Mouse (Mus musculus) retina, postnatal 7 days (tissue): ENCODE results near the gene Il17ra.

ENCODE experiments used
- DNase-seq: peaks from one replicate; pipeline ENCODE4 v3.0.0-alpha.2; 2012; ENCODE audit warnings: low read depth, low spot score

Il17ra gene

GRCm38 (mm10) chr6:120463086-120463871 lies at the start of gene Il17ra:
Il17ra (plus strand) TSS chr6:120463247.
- DNase-seq = peak; percentile 41

DNA sequence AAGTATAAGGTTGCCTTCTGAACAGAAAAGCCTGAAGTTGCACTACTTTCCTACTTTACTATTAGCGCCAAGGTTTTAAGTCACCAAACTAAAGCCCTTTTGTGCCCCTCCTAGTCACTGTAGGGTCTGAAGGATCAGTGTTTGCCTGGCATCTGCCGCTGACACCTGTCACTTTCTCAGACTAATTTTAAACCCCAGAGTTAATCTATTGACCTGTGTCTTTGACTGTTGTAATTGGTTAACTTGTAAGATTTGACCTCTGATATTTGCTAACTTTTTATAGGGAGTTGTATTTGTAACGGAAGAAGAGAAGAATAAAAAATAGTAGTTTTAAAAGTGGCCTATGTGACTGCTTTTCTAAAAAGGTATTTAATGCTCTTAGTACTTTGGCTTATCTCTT lies 24.9 kb upstream of the Il17ra start:
- DNase-seq = no peak

DNA sequence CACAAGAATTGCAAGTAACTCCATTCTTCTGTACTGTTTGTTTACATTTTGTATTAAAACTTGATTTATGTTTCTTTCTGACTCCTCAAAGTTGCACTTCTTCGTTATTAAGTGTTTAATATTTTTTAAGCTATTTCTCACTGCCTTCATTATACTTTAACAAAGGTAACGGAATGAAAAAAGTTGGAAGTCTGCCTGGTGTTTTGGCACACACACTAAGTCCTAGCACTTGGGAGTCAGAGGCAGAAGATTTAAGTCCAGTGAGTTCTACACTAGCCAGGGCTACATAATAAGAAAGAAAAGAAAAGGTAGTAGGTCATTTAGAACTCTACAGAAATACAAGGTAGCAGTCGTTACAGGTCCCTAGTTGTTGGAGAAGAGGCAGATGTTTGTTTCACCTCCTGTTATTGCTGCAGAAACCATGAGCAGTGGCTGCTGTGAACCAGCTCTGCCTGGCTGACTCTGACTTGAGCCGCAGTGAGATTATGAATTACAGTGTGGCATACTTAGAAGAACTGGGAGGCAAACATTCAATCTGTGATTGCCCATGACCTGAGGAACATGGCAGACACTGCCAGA lies 20.8 kb upstream of the Il17ra start:
- no peak for DNase-seq

DNA sequence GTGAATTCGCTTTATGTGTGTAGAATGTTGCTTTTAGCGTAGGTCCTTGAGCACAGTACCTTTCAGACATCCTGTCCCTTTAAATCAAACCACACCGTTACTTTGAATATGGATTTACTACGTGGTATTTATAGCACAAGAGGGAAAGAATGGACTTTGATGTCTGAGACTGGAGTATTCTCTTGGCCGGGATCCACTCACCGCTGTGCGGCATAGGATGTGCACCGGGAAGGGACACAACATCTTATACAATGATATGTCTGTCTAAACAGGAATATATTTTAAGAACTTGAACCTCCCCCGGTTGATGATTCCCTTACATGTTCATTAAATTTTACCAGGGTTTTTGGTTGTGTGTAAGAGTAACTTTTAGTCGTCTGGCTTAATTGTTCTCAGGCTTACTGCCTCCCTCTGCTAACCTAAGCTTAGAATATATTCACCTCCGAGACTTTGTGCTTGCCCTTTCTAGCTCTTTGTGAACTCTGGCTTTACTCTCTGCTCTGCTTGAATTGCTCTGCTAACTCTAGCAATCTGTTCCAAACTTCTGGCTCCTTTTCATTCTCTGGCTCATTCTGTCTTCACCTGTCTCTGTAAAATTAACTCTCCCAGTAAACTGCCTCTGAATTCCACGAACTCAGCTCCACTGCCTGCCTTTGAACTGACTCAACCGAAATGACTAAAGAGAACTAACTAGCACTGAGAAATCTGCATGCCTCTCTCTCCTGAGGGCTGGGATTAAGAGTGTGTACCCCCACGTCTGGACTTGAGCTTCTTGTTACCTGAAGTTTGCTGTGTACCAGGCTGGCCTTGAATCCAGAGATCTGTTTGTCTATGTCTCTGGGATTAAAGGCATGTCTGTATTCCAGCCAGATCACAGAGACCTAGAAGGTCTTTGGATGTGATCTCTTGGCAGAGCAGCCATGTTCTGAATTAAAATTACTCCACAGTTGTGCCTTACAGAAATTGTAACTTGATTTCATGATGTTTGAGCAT lies 19.4 kb upstream of the Il17ra start:
- no peak for DNase-seq

DNA sequence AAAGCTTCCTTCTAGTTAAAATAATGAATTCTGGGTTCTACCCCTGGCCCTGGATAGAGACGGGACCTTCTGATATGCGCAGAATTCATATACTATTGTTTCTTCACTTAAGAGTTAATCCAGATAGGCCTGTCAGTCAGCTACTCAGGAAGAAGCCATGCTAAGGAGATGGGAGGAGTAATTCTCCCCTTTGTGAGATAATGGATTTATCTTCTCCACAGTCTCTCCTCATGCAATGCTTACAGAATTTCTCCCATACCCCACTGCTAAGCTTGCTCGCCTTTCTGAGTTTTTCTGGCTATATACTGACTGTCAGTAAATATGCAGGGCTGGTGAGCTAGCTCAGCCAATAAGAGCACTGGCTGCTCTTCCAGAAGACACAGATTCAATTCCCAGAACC lies 12.8 kb upstream of the Il17ra start:
- no peak for DNase-seq

DNA sequence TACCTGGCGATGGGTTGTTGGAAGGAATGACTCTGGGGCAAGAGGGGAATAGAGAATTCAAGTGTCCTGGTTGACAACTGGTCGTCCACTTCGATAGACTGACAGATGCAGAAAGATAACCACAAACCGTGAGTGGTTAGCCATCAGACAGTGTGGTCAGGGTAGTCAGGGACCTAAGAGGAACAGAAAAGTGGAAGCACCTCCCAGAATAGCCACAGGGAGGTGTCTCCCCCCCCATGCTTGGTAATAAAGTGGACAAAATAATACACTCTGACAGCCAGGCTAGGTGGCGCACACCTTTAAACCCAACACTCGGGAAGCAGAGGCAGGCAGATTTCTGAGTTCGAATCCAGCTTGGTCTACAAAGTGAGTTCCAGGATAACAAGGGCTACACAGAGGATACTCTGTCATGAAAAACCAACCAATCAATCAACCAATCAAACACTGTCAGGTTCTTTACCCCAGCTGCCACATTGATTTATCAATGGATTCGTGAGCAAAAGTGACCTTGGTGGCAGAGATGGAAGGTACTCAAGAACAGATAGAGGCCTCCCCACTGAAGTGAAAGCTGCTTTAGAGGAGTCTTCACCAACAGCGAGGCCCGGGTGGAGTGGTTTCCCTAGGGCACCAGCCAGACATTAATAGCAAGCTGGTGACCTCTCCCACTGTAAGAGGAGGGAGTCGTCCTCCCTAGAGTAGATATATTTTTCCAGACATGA lies 10.5 kb upstream of the Il17ra start:
- DNase-seq = no peak

DNA sequence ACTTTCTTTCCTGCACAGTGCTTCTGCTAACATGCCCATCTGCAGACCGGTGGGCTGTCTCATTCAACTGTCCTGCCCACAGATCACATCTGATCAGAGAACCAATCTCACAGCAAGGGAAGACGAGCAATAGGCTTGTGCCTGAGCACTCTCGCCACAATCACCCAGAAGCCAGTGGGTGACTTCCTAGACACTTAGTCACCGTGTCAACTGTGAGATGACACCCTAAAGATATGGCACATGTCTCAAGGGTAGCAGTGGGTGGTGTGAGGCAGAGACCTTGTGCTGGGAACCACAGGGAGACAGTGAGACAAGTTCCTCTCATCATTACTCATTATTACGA lies 10.0 kb upstream of the Il17ra start:
- DNase-seq = no peak

GRCm38 (mm10) chr6:120453556-120453955 lies 9.5 kb upstream of the Il17ra start:
- no peak for DNase-seq

DNA sequence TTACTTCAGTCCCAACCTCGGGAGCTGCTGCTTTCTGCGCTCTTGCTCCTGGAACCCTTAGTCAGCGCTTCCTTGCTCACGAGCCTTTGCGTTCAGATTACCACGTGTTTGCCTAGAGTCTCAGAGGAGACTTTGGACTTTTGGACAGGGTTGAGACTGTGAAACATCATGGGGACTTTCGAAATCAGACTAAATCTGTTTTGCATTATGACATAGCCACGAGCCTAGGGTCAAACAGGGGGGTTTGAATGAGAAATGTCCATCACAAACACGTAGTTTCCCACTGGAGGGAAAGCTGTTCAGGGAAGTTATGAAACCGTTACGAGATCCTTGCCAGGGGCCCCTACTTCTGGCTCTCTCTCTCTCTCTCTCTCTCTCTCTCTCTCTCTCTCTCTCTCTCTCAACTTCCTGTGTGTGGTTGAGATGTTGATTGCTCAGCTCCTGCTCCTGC lies 8.4 kb upstream of the Il17ra start:
- no peak for DNase-seq

GRCm38 (mm10) chr6:120457074-120457473 lies 6.0 kb upstream of the Il17ra start:
- no peak for DNase-seq

- no peak for DNase-seq
Measured at GRCm38 (mm10) chr6:120457751-120458150, 5.3 kb upstream of the Il17ra start.

- no peak for DNase-seq
Measured at GRCm38 (mm10) chr6:120461217-120461616, 1.8 kb upstream of the Il17ra start.

GRCm38 (mm10) chr6:120462251-120462650 lies 796 bp upstream of the Il17ra start:
- no peak for DNase-seq

DNA sequence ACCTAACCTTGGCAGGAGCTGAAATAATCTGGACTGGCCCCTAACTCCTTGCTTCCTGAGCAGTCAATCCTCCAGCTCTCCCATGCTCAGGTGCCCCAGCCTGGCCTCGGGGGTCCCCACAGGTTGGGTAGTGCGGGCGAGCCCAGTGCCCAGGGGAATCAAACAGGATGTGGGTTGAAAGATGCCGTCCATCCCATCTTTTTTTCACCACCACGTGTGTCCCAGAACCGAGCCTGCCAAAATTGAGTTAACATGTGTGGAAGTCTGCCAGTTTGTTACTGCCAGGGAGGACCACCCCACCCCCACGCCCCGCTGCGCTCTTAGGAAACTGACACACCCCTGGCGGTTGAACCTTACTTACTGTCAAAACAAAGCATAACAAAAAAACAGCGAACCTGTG lies 837 bp downstream of the Il17ra start:
- no peak for DNase-seq

DNA sequence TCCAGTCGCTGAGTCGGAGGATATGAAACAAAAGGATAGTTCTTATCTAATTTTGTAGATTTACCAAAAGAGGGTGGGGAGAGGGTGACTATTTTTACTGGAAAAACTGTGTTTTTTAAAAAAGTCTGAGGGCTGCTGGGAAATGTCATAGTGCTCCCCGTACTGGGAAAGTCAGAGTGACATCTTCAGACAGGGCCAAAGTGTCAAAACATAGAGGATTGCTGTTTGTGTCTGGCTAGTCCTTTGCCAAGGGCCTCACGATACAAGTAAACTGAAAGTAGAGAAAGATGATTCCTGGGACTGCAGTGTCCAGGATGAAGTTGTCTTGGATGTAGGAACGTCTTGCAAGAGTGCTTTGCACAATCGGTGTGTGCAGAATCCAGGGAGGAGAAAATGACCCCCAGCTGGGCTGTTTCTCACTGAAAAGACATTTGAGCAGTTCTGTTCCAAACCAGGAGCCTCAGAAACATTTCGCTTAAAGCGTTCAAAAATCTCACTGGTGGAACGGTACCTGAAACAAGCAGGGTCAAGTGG lies 1.4 kb downstream of the Il17ra start:
- no peak for DNase-seq

GRCm38 (mm10) chr6:120465393-120465792 lies 2.3 kb downstream of the Il17ra start:
- no peak for DNase-seq

GRCm38 (mm10) chr6:120466609-120467329 lies 3.7 kb downstream of the Il17ra start:
- no peak for DNase-seq

DNA sequence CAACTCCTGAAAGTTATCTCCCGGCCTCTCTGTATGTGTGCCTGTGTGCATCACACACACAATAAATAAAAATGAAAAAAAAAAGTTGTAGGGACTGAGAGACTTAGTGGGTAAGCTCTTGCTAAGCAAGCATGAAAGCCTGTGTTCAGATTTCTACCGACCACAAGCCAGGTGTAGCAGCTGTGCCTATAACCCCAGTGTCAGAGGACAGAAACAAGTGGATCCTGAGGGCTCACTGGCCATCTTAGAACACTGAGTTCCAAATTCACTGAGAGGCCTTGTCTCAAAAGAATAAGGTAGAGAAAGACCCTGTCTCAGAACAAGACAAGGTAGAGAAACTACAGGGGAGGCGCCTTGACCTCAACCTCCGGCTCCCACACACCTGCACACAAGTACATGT lies 5.2 kb downstream of the Il17ra start:
- DNase-seq = no peak

GRCm38 (mm10) chr6:120469268-120469667 lies 6.2 kb downstream of the Il17ra start:
- no peak for DNase-seq

DNA sequence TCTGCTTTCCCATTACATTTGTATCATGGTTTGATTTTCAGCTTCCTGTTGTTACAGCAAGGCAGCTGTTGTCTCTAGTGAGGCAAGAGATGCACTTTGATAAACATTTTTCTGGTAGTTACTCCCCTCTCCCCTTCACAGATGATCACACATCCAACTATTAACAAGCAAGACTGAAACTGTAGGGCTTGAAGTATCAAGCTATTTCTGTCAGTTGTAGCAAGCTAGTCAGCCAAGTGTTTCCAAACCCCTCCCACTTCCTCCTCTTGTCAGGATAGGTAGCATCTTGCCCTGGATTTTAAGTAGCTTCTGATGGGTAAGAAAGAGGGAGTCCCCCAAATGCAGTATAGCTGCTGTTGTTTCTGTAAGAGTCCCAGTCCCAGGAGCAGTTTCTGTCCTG lies 6.7 kb downstream of the Il17ra start:
- DNase-seq = no peak

- no peak for DNase-seq
Measured at GRCm38 (mm10) chr6:120470666-120471065, 7.6 kb downstream of the Il17ra start.
